ENCODE assay signal across 20 mouse cellular contexts in the genomic region with DNA sequence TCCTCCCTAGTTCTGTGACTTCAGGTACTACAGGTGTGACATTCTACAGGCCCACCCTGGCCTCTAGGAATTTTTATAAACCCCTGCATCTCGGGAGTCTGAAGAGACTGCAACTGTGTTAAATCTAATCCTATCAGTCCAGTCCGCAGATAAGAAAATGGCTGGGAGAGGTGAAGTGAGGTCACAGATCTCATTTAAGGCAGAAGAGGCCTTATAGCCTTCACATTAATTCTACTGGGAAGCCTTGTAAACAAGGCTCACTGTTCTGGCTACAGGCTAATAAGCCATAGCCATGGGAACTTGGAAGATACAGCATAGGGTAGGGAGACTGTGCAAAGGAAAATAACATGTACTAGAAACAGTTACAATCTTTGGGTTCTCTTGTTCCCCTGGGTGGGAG. TPM values are rescaled to one million over a fixed set of nuclear protein-coding genes. Genes with fewer than 3 reads are reported as not detected.
DNase-seq lines count a peak whose midpoint lies in the region; ATAC-seq and TF ChIP-seq lines count a peak whose summit lies in the region.
"Had no signal": no experiment of that assay in that cellular context is flagged by ENCODE, and none has a peak within 500 bp of the region (broad histone marks: within the 10 kb centered on the region; RNA-seq: fewer than 3 reads in every experiment).

No protein-coding gene starts in this region.

- in situ Hi-C loops in ES-E14 (cut with MboI; ENCODE audit: low sequenced_read_pairs in 2 of 2, unreplicated experiment in 2 of 2), result loop anchor here in 1 of 2 experiments (5.0 kb wide), 1 partner anchor 45 kb away; no protein-coding TSS in a partner anchor

- TF ChIP-seq CTCF in liver, adult 2 months (IDR thresholded peaks at IDR 0.05; ENCODE audit: low read depth, low read length), result no peak

- H3K36me3 ChIP-seq in liver, adult 2 months (ENCODE audit: control insufficient read depth, insufficient read depth, low read length), result no peaks in the 10 kb centered on the region
- H3K36me3 ChIP-seq in ES-E14 (ENCODE audit: control insufficient read depth, insufficient read depth, low read length, poor library complexity, severe bottlenecking) (peaks cover 5% of the 10 kb centered on the region; the same call in 1 of the 2 replicates), myocyte (ENCODE audit: control insufficient read depth, insufficient read depth) (no peaks in the 10 kb centered on the region)
- H3K36me3 ChIP-seq in midbrain, embryonic 14.5 days (ENCODE audit: control insufficient read depth, insufficient read depth, low read length), result no peaks in the 10 kb centered on the region
- H3K36me3 ChIP-seq: heart, embryonic 13.5 days; hindbrain, embryonic 12.5 days; lung, embryonic 15.5 days; neural tube, embryonic 15.5 days had no signal

- peak overlapping the region; percentile 56 for H3K9ac ChIP-seq in liver, adult 2 months (ENCODE audit: low read depth, low read length)
- H3K9ac ChIP-seq in ES-E14 (ENCODE audit: insufficient read depth, low read depth, low read length, poor library complexity, severe bottlenecking), result peak overlapping the region; percentile 96
- no peak overlapping the region for H3K9ac ChIP-seq in midbrain, embryonic 14.5 days (replicated peaks; ENCODE audit: low read length)
- H3K9ac ChIP-seq: forebrain, embryonic 13.5 days; hindbrain, embryonic 12.5 days; liver, embryonic 14.5 days; lung, embryonic 15.5 days; neural tube, embryonic 15.5 days had no signal

- no peak for ATAC-seq in midbrain, embryonic 14.5 days (ENCODE audit: low FRiP score, low TSS enrichment)
- ATAC-seq: forebrain, embryonic 13.5 days; midbrain, embryonic 16.5 days had no signal

- peak overlapping the region; percentile 99 for H3K27ac ChIP-seq in liver, adult 2 months (replicated peaks; ENCODE audit: insufficient read depth, low read depth, low read length)
- peak overlapping the region; percentile 100; the same call in 1 of the 2 replicates for H3K27ac ChIP-seq in ES-E14 (ENCODE audit: insufficient read depth, low read depth, low read length, poor library complexity, severe bottlenecking)
- no peak overlapping the region for H3K27ac ChIP-seq in midbrain, embryonic 14.5 days (replicated peaks; ENCODE audit: low read depth, low read length)
- H3K27ac ChIP-seq: forebrain, embryonic 13.5 days; heart, embryonic 13.5 days; hindbrain, embryonic 12.5 days; liver, embryonic 14.5 days; lung, embryonic 15.5 days; macrophage; neural tube, embryonic 15.5 days had no signal

- H3K27me3 ChIP-seq in liver, adult 2 months (ENCODE audit: control insufficient read depth, insufficient read depth, low read length), result no peaks in the 10 kb centered on the region
- H3K27me3 ChIP-seq in myocyte (ENCODE audit: control insufficient read depth, insufficient read depth, insufficient read length), result no peaks in the 10 kb centered on the region
- H3K27me3 ChIP-seq in midbrain, embryonic 14.5 days (ENCODE audit: control insufficient read depth, insufficient read depth, low read length), result peaks cover 48% of the 10 kb centered on the region

- H3K4me3 ChIP-seq in liver, adult 2 months (ENCODE audit: insufficient read depth, low read depth, low read length), result no peak overlapping the region
- H3K4me3 ChIP-seq in ES-E14 (ENCODE audit: insufficient read depth in 1 of 2, low read depth in 1 of 2, low read length in 2 of 2, poor library complexity in 1 of 2, severe bottlenecking in 1 of 2) (peak overlapping the region; percentile 47 to 59), myocyte (peak overlapping the region; percentile 24)
- no peak overlapping the region for H3K4me3 ChIP-seq in midbrain, embryonic 14.5 days (replicated peaks; ENCODE audit: low read depth, low read length)
- H3K4me3 ChIP-seq: hindbrain, embryonic 12.5 days; lung, embryonic 15.5 days; neural tube, embryonic 15.5 days had no signal

- H3K9me3 ChIP-seq in ES-E14 (ENCODE audit: control insufficient read depth, insufficient read depth, low read depth, low read length), result no peaks in the 10 kb centered on the region
- H3K9me3 ChIP-seq in midbrain, embryonic 14.5 days (ENCODE audit: control insufficient read depth, low read length), result no peaks in the 10 kb centered on the region
- H3K9me3 ChIP-seq: forebrain, embryonic 13.5 days; heart, embryonic 13.5 days; hindbrain, embryonic 12.5 days; lung, embryonic 15.5 days; neural tube, embryonic 15.5 days had no signal

- no peak overlapping the region for H3ac ChIP-seq in myocyte (ENCODE audit: control insufficient read depth, insufficient read length)

- peak overlapping the region; percentile 97 for H3K4me2 ChIP-seq in myocyte (ENCODE audit: low read depth)
- H3K4me2 ChIP-seq in midbrain, embryonic 14.5 days (ENCODE audit: low read length), result no peak overlapping the region
- H3K4me2 ChIP-seq: lung, embryonic 15.5 days had no signal

- peak; percentile 26 for DNase-seq in kidney, adult 9 months
- DNase-seq in kidney, adult 18-20 months, result no peak
- DNase-seq in liver, adult 2 months (ENCODE audit: extremely low read depth, low read depth, low spot score), result peak; percentile 39
- no peak for DNase-seq in liver
- no peak for DNase-seq in ES-E14 (ENCODE audit: low read depth, low spot score)
- DNase-seq in midbrain, embryonic 14.5 days, result no peak
- DNase-seq in cerebellum, adult 8-10 months, result no peak
- DNase-seq: cerebellum, postnatal 36 days; kidney, postnatal 4 days; layer of hippocampus, adult 9-11 months; thymus, postnatal 14 days had no signal

- peaks cover 18% of the 10 kb centered on the region for H3K4me1 ChIP-seq in liver, adult 2 months (ENCODE audit: control insufficient read depth, insufficient read depth, low read length)
- H3K4me1 ChIP-seq in ES-E14 (ENCODE audit: control insufficient read depth in 2 of 2, insufficient read depth in 2 of 2, low read length in 2 of 2, poor library complexity in 1 of 2), result peaks cover under 1 to 2% of the 10 kb centered on the region in 2 experiments; a peak in 2 of 4 replicates
- peaks cover 24% of the 10 kb centered on the region for H3K4me1 ChIP-seq in midbrain, embryonic 14.5 days (ENCODE audit: control insufficient read depth, insufficient read depth, low read length)

- H3K79me2 ChIP-seq in liver, adult 2 months (ENCODE audit: control insufficient read depth, insufficient read depth, low read length), result peaks cover 12% of the 10 kb centered on the region
- peaks cover under 1% of the 10 kb centered on the region for H3K79me2 ChIP-seq in myocyte (ENCODE audit: control insufficient read depth, insufficient read depth)

- 46% methylated on average over 2 of the region's 2 CpGs for WGBS in liver, adult 2 months
- 48% methylated on average over 2 of the region's 2 CpGs for WGBS in midbrain, embryonic 14.5 days

- TF ChIP-seq POLR2A in liver, adult 2 months (IDR thresholded peaks at IDR 0.05; ENCODE audit: extremely low read depth, insufficient read depth, low read length), result no peak
- TF ChIP-seq POLR2A in myocyte (IDR thresholded peaks at IDR 0.05; ENCODE audit: insufficient read length, low read depth), result no peak

TF ChIP-seq in ES-E14, 5 proteins besides CTCF, POLR2A, EP300 and RAD21:
- TF ChIP-seq ZC3H11A (IDR thresholded peaks at IDR 0.05; ENCODE audit: borderline replicate concordance, low read depth, low read length), result no peak
- TF ChIP-seq MAFK (IDR thresholded peaks at IDR 0.05; ENCODE audit: insufficient read depth, low read depth, low read length), result no peak
- TF ChIP-seq CHD2 (IDR thresholded peaks at IDR 0.05; ENCODE audit: low read depth, low read length), result no peak
- no peak for TF ChIP-seq ZNF384 (IDR thresholded peaks at IDR 0.05; ENCODE audit: low read depth, low read length)
- TF ChIP-seq HCFC1 (IDR thresholded peaks at IDR 0.05; ENCODE audit: borderline replicate concordance, insufficient read depth, low read length), result no peak

TF ChIP-seq in myocyte, 11 proteins besides CTCF, POLR2A, EP300 and RAD21:
- TF ChIP-seq POLR2AphosphoS2 (IDR thresholded peaks at IDR 0.05; ENCODE audit: insufficient read length, low read depth) (no peak), TCF12 (IDR thresholded peaks at IDR 0.05; ENCODE audit: insufficient read depth, poor library complexity, severe bottlenecking) (no peak), TCF3 (IDR thresholded peaks at IDR 0.05; ENCODE audit: insufficient read length, low read depth) (no peak), CEBPB (IDR thresholded peaks at IDR 0.05; ENCODE audit: insufficient read depth, poor library complexity, severe bottlenecking) (no peak), MYOG (IDR thresholded peaks at IDR 0.05; ENCODE audit: control insufficient read depth in 1 of 3, insufficient read depth in 1 of 3, insufficient read length in 2 of 3, low read depth in 2 of 3) (no peak), E2F4 (IDR thresholded peaks at IDR 0.05; ENCODE audit: insufficient read depth) (no peak), REST (IDR thresholded peaks at IDR 0.05; ENCODE audit: insufficient read depth, insufficient read length) (no peak), MYOD1 (IDR thresholded peaks at IDR 0.05; ENCODE audit: control insufficient read depth in 1 of 3, insufficient read length in 2 of 3, low read depth in 2 of 3) (no peak), MAX (IDR thresholded peaks at IDR 0.05; ENCODE audit: low read depth) (no peak), SRF (IDR thresholded peaks at IDR 0.05; ENCODE audit: control insufficient read depth, insufficient read length, low read depth) (no peak), USF1 (IDR thresholded peaks at IDR 0.05; ENCODE audit: low read depth) (no peak)

RNA-seq across cellular contexts. Expression of a gene that starts 3.7 kb away (rescaled TPM):
- 75.0 and 81.6 TPM in 2 replicates for total RNA-seq in liver, adult 2 months (2014; rRNA removed)
- 32.4 and 32.7 TPM in 2 replicates for polyA plus RNA-seq in liver, adult 2 months (2012; rRNA removed)
- 90.8 and 173 TPM in 2 replicates for total RNA-seq in ES-E14 (2012; rRNA removed)
- polyA plus RNA-seq in myocyte (2012; fragmentation: generic; extraction: Trizol), result 7.1 TPM
- polyA plus RNA-seq in midbrain, embryonic 14.5 days (2014; fragmentation: Nextera tagmentation; extraction: Ambion mirVana), result 0.93 and 1.2 TPM in 2 replicates

Comparison
In these comparisons a context has a peak if more than half of its experiments do, and no peak if none do; other contexts are left out.
1. DNase-seq: peak in kidney, adult 9 months (single experiment) and liver, adult 2 months (single experiment); none in kidney, adult 18-20 months (single experiment), liver (single experiment), ES-E14 (single experiment), midbrain, embryonic 14.5 days (single experiment) and cerebellum, adult 8-10 months (single experiment).
2. H3K4me3 ChIP-seq: peak in ES-E14 (2 of 2) and myocyte (single experiment); none in liver, adult 2 months (single experiment) and midbrain, embryonic 14.5 days (single experiment).